Mouse (Mus musculus): ENCODE data around the gene Ankle1.

The Ankle1 gene

DNA sequence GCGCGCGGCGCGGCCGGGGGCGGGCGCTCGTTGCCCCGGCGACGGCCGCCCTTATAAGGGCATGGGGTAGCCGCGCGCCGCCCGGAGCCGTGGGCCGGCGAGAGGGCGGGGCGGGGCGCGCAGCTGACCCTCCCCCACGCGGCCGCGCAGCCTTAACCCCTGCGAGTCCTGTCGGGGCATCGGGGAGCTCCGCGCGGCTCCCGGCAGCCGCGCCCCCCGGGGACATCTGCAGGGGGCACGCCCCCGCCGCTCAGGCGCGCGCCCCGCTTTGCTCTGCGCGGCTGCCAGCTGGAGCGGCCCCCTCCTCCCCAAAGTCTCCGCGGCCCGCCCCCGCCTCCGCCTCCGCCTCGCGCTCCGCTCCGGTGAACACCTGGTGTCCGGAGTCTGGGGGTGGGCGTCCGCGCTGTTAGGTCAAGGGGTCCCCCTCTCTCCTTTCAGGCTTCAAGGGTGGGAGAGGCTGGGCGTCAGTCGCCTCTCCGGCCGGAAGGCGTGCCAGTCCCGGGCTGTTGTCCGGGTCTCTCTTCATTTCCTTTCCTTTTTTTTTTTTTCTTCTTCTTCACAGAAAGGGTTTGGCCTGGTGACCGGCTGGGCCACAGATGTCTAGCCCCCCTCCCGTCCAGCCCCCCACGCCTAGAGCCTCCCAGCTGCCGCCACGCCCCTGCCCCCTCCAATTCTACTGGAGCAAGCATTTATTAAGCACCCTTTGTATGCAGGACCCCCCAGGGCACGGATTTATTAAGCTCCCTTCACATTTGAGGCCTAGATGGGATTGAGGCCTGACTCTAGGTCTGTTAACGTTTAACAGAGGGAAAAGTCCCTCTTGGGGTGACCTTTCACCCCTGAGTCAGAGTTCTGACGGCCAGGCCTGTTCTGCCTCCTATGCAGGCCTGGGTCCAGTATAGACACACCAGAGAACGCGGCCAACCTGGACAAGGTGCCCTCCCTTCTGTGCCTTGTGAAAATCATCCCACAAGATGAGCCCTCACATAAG, 23.5 kb upstream of the Ankle1 start:
- peak; percentile 89 for DNase-seq

DNA sequence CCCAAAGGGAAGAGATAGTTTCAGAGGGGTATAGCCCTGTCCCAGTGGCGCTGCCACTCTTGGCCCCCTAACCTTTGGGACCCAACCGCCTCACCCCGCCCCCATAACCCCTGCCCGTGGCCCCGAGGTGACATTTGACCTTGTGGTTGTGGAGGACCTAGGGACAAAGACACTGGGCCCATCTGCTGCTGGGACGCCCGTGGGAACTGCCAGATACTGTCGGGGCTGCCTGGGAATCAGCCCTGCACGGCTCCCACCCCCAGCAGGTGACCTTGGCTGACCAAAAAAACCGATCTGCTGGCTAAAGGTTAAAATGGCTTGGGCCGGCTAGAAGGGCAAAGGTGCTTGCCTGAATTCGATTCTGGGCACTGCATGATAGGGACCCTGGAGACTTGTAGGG, 22.4 kb upstream of the Ankle1 start:
- DNase-seq: no peak

DNA sequence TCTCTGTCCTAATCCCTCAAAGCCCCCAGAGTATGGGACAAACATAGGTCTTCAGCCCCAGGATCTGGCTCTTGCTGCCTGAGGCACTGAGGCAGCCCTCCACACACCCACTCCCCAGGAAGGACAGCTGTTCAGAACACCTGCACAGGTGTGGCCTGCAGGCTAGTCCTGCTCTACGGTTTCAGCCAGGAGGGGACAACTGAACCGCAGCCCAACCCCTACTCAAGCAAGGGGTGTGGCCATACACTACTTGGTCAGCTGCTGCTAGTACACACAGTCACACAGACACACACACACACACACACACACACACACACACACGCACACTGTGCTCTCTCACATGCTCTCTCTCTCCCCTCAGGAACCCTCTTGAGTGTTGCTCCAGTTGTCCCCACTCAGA, 21.9 kb upstream of the Ankle1 start:
- DNase-seq: no peak

DNA sequence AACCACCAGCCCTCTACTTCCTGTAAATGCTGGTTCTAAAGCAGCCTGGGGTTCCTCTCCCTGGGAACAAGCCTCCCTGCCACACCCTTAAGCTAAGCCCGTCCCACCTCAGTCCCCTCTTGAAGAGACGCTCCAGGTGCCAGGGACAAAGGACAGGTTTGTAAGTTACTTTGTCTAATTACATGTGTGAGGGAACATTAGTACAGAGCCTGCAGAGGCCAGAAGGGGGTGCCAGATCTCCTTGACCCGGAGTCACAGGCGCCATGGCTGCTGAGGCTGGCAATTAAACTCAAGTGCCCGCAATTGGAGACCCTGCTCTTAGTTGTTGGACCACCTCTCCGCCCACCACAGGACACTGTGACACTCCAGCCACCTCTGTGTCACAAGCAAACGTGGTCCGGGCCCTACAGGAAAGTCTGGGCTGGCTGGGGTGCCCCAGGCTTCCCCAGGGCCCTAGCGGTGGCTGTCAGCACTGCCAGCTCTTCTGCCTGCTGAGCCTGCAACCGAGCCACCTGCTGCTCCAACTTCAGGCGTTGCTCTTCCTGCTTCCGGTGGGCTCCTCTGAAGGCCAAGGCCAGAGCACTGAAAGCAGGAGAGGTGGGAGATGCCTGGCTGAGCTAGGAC, 20.5 kb upstream of the Ankle1 start:
- DNase-seq: no peak

DNA sequence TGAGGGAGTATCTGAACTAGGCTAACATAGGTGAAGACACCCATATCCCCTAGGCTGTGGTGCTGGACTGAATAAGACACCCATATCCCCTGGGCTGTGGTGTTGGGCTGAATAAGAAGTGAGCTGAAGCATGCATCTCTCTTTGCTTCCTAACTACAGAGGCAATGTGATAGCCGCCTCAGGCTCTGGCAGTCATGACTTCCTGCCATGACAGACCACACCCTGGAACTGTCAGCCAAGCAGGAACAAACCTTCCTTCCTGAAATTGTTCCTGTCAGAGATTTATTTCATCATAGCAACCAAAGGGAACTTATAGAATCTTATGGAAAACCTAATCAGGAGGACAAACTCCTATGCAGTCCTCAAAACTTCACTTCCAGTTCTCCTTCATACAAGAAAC, 17.5 kb upstream of the Ankle1 start:
- DNase-seq: no peak

DNA sequence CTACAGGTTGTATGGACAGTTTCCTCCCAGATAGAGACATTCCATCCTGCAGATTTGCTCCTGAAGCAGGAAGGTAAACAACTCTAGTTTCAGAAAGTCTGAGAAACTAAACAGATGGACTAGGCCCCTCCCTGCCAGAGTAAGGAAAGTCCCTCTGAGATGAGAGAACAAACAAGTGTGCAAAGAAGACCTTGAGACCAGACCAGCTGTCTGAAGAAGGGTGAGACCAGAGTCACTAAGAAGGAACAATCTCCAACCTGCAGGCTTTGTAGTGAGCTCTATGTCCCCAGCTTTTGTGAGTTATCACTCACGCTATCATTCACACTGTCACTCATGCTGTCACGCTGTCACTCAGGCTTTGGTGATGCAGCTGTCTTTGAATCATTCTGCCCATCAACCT, 14.1 kb upstream of the Ankle1 start:
- DNase-seq: no peak

DNA sequence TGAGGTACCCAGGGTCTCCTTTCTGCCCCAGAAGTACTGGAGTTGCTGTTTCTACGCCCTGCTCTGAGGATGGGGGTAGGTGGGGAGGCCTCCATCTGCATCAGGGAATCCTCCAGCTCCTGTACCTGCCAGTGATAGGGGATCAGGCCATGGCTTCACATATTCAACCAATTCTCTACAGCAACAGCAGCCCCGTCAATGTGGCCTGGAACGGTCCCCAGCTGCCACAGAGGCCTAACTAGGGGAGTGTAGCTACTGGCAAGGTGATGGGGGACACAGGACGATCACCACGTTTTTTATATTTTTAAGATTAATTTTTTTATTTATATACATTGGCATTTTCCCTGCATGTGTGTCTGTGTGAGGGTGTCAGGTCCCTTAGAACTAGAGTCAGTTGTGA, 13.4 kb upstream of the Ankle1 start:
- DNase-seq: peak; percentile 10

DNA sequence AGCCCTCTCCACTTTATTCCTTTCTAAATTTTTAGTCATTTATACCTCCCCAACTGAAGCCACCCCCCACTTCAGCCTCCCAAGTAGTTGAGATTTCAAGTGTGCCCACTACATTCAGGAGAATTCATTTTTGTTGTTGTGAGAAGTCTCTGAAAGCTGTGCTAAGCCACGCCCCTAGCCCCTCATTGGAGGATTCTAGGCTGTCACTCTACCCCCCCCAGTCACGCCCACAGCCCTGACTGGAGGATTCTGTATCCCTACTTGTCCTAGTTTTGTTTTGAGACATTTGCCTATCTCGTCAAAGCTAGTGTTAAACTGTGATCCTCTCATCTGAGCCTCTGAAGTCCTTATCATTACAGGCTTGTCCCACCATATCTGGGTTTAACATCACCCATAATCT, 12.9 kb upstream of the Ankle1 start:
- peak; percentile 29 for DNase-seq

DNA sequence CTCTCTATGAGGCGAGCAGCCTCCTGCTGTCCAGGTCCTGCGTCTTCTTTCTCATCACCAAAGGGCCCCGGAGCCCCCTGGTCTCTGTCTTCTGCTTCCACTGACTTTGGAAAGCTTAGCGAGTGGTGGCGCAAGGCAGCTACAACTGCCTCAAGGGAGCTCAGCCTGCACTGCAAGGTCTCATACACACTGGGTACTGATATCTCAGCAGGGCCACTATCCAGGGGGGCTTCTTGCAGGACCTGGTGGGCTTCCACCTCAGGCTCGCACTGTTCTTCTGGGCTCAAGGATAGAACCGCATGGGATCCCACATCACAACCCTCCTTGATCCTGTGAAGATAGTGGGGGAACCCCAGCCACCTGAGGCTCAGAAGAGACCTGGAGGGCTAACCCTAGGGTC, 11.3 kb upstream of the Ankle1 start:
- DNase-seq: no peak

DNA sequence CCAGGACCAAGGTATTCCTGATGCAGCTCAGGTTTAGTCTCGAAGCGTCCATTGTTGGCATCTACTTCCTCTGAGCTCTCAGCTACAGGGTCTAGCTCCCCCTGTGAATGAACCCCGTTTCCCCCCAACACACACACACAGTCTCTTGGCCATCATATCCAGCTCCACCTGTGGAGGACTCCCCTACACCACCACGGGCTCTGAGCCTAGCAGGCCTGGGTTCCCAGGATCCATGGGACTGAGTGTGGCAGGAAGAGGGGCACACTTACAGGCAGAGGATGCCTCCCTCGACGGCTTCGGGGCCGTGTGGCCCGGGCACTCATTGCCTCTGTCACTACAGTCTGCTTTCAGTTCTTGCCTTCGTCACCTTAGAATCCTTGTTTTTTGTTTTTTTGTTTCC, 10.7 kb upstream of the Ankle1 start:
- no peak for DNase-seq

DNA sequence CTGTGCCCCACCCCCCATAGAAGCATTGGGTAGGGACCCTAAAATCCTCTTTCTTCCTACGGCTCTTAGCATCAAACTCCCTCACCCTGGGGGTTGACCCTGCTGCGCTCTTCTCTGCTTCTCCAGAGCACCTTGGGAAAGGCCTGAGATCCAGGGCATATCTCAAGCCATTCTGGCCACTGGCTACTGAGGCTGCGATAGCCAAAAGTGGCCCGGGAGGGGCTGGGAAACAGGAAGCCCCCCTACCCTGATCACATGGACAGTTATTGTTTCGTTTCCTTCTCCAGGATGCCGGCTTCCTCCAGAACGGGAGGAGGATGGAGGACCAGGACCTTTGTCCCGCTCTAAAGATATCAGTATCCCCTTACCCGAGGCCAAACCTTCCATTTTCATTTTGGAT, 10.2 kb upstream of the Ankle1 start, which contains the start of gene Ushbp1:
Gene Ushbp1 (minus strand): TSS at position 174 of the 400 bp plus-strand sequence.
- no peak for DNase-seq

DNA sequence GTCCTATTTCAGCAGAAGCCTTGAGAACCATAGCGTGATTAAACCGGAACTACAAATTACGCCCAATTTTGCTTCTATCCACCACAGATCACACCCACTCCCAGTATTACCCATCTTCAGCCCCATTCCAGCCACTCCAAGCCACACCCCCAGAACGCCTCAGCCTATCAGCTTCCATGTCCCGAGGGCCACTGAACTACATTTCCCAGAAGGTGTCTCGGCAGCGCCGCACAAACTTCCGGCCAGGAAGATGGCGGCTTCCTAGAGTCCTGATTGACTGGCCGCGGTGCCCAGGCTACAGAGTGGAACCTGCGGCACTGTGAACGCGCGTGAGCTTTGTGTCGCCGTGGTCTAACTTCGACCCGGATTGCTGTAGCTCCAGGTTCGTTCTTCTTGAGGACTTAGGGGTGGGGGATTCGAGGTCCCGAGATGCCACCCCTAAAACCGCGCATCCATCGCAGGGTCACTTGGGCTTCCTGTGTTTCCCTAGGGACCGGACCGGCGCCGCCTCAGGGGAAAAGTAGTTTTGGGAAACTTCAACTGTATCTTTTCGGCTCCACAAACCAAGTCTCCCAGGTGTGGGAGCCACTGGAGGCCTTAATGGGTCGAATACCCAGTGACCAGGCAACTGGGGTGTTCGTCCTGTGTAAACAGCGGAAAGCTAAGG, 9.0 kb upstream of the Ankle1 start, which contains the start of gene Babam1:
Gene Babam1 (plus strand): TSS at position 223 of the 667 bp plus-strand sequence.
- peak; percentile 97 for DNase-seq

DNA sequence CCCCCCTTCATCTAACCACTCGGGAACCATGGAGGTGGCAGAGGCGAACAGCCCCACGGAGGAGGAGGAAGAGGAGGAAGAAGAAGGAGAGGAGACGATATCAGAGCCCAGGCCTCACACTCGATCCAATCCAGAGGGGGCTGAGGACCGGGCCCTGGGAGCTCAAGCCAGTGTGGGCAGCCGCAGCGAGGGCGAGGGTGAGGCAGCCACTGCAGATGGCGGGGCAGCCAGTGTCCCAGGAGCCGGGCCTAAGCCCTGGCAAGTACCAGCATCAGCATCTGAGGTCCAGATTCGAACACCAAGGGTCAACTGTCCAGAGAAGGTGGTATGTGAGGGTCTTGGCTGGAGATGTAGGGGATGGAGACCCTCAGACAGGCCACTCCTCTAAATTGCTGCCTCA, 8.1 kb upstream of the Ankle1 start:
- no peak for DNase-seq

DNA sequence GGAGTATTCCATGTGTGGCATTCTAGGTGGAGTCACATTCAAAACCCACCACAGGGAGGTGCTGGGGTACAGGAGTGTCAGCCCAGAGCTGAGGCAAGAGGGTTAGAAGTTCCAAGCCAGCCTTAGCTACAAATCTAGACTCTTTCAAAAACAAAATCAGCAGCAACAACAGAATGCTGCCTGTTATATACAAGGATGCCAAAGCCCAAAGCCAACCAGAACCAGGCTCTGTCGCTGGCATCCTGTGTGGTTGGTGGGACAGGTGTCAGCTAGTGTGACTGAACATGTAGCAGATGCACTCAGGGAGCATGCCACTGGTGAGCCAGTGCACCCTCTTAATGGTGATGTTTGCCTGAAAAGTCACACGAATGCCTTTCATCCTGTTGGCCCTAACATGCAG, 5.0 kb upstream of the Ankle1 start:
- DNase-seq: no peak

DNA sequence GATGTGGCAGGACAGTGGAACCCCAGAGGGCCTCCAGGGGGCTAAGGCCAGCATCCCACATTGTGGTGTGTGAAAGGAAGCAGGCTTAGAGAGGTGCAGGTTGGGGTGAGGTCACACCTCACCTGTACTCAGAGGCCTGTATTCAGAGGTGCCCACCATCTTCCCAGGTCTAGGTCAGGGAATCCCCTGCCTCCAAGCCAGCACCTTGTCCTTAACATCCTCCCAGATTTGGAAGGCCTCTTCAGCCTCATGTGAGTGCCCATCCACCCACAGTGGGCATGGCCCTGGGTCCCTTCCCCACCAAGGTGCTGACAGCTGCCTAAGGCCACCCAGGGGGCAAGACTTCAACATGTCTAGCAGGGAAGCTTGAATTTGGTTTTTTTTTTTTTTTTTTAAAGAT, 4.4 kb upstream of the Ankle1 start:
- no peak for DNase-seq

DNA sequence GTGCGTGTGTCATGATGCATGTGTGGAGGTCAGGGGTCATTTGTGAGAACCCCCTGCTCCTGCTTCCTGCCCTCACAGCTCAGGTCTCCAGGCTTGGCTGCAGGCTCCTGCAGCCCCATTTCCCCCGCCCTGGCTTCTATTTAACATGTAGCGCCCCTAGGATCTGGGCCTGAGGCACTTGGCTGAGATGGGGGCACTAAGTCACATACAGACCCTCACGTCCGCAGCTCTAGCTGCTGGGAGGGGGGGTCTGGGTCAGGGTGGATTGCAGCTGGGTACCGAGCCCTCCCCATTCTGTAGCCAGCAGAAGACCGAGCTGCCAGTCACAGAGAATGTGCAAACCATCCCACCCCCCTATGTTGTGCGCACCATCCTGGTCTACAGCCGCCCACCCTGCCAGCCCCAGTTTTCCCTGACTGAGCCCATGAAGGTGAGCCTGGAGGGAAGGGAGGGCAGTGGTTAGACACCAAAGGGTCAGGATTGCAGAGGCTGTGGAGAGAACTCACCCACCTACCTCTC, 3.3 kb upstream of the Ankle1 start:
- no peak for DNase-seq

DNA sequence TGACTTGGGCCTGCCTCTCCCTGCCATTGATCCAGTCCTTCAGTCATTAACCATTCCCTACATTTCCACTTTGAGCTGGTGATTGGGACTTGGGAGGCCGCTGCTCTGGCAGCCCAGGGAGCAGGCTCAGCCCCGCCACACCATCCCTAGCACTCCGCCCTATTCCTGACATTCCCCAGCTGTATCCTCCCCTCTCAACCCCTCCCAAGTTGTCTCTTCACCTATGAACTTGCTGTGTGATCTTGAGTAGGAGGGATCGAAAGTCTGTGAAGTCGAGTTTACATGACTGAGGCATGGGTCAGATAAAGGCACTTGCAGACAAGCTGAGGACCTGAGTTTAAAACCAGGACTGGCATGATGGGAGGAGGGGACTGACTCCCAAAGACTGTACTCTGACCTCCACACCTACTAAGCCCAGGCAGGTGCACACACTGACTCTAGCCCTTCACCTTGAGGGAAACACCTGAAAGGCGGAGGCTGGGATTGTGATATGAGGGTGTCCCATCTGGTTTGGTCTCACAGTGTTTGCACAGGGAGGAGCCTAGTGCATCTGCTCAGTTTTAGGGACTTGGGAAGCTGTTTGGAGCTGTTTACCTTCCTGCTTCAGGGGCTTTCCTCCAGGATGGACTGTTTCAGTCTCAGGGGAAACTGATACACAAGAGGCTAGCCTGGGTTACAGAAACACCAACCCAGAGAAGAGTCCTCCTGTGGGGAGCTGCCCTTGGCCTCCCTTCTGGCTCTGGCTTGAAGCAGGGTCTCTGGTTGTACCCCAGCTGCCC, 2.5 kb upstream of the Ankle1 start:
- DNase-seq: no peak

DNA sequence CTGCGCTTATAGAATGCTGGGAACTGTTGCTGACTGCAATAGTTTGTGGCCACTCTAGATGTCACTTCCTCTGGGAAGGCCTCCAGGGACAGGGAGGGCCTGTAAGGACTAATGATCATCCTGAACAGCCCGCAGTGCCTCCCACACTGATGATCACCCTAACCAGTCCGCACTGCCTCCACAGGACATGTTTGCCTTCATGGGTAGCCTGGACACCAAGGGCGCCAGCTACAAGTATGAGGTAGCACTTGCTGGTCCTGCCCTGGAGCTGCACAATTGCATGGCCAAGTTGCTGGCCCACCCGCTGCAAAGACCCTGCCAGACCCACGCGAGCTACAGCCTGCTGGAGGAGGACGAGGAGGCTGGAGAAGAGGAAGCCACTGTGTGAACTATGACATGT, 1.8 kb upstream of the Ankle1 start:
- DNase-seq: no peak

DNA sequence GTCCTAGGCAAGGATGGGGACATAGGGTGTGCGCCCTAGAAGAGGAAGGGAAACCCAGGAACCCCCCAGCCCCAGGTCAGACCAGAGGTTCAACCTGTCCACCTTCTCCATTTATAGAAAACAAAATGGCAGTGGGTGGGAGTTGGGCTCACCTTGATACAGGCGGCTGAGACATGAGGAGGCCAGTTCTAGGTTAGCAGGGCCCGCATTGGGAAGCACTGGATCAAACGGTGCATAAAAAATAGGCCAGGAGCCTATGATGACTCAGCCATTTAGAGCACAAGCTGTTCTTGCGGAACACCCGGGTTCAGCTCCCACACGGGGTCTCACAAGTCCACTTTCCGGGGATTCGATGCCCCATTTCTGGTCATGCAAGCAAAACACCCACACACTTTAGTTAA, 859 bp upstream of the Ankle1 start:
- DNase-seq: no peak

DNA sequence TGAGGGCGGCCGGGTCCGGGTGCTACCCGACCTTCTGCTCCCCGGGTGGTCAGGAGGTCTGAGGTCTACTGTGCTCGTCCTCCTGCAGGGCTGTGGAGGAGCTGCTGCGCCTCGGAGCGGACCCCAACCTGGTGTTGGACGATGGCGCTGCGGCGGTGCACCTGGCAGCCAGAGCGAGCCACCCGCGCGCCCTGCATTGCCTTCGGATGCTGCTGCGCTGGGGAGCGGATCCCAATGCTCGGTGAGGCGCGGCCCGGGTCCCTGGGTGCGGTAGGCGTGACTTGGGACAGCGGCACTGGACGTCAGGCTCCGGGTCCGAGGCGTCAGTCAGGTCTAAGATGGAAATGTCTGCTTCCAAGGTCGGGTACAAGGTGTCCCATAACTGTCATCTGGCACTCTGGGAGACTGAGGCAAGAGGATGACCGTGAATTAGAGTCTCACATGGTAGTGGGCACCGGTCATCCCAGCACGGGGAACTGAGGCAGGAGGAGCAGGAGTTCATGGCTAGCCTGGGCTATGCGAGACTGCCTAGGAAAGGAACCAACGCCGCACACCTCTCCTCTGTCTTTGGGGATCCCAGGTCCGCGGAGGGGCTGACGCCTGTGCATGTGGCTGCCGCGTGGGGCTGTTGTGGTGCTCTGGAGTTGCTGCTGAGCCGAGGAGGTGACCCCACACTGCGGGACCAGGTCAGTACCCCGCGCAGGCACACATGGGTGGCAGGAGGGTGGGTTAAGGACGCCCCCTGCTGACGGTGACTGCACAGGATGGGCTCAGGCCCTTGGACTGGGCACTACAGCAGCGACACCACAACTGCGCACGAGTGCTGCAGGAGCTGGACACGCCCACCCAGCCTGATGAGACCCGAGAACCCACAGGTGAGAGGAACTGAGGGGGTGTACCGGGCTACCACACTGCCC, 547 bp downstream of the Ankle1 start:
- peak; percentile 59 for DNase-seq

DNA sequence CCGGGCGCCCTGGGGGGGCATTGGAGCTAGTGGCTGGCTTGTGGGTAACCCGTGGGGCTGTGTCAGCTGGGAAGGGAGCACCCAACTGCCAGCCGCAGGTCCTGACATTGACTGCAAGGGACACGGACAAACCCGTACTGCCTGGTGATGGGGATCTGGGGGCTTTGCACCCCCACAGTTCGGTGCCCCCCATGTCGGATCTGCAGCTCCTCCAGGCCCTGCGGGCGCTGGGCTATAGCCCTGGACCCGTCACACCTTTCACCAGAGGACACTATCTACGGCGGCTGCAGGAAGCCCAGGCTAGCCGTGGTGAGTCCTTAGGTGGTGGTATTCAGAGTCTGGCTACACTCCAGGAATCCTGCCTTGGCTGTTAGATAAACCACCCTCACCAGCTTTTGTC, 1.6 kb downstream of the Ankle1 start:
- DNase-seq: no peak

DNA sequence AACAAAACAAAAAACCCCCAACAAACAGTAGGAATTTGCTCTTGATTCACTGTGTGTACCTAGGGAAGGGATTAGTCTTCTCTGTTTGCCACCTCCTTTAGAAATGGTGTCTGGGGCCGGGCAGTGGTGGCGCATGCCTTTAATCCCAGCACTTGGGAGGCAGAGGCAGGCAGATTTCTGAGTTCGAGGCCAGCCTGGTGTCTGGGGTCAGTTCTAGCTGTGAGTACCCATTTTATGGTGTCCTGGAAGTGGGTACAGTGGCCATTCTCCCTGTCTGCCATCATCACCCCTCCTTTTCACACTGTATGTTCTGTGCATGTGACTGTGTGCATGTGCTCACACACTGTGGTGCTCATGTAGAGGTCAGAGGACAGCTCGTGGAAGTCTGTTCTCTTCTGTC, 2.4 kb downstream of the Ankle1 start:
- DNase-seq: no peak

All from cerebellum, adult 11-12 months (tissue).